Mouse (Mus musculus): ENCODE results near the gene Bach2.

Gene Bach2

DNA sequence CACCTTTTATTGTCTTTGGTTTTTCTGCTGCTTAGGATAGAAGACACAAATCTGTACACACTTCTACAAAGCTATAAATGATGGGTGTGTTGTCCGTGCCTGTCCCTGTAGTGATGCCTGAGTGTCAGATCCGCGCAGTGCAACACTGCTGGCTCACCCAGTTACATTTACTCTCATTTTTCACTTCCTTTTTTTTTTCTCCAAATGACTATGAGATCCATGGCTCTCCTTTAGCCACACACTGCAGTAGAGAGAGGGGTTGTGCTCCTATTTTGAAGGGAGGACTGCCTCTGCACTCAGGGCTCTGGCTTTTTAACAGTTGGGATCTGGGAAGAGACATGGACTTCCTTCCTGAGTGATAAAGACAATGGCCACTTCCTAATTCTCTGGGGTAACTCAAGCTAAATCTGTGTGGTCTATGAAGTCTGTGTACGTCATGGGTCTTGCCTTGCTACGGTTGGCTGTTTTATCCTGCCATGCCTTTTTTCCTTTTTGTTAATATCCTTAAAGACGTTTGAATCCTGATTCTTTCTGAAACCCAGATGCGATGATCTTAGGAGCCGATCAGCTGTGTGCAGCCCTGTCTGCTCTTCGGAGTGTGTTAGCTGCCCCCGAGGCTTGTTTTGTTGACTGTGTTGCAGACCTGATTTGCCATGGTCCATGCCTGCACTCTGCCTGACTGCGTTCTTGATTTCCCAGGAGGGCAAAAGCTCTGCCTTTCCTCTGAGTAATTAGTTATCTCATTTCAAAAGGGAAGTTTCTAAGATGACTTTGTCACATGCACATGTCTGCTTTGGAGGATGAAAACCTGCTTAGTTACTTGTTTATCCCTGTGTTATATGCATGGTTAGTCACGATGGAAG is 120.2 kb downstream of the Bach2 start:
- DNase-seq (ENCODE audit: low spot score in 2 of 2) = no peak

DNA sequence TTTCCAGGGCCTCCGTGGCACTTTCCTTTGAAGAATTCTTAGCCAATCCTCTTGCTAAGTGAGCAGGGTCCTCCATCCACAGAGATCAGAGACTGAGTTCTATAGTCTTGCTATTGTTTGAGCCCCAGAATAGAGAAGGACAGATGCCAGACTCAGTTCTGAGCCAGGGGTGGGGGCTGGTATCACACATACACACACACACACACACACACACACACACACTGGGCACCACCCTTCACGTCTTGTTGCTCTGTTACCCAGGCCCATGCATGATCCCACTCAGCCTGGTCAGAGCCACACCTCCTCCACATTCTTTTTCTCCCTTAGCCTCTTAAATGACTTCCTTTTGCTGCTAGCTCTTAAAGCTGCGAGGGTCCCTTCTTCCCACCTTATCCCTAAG is 121.0 kb downstream of the Bach2 start:
- no peak for DNase-seq (ENCODE audit: low spot score in 2 of 2)

DNA sequence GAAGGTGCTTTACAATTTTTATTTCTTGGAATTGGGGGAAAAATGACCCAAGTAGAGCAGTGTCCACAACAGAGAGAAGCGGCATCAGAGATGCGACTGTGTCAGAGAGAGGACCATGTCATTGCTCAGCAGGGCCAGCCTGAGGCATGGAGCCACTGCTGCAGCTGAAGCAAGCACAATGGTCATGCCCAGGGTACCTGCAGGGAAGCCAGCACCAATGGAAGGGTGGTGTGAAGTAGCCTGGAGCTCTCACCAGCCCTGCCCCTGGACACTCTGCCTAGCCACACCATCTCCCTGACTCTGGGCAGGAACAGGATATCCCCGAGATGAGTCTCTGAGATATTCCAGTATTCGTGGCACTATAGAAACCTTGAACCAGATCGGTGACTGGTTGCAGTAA is 121.9 kb downstream of the Bach2 start:
- no peak for DNase-seq (ENCODE audit: low spot score in 2 of 2)

DNA sequence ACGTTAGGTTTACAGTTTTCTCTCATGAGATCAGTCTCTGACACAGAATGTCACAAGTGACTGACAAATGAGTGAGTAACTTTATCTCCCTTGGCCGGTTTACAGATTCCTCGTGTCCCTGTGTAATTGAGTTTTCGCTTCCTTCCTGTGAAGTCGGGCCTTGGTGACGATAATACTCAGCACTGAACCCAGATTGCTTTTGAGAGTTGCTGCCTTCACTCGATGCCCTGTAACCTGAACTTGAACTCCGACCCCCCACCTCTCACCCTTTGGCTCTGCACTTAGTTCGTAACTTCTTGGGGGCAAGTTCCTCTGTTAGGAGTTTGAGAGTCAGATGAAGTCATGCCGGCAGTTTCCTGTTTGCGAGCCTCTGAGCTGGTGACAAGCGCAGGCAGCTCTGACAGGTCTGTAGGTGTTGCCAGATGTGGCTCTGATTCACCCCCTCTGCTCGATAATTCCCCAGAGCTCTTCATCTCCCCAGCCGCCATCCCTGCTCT is 124.9 kb downstream of the Bach2 start:
- peak in 1 of 2 experiments; percentile 43 for DNase-seq (ENCODE audit: low spot score in 2 of 2)

DNA sequence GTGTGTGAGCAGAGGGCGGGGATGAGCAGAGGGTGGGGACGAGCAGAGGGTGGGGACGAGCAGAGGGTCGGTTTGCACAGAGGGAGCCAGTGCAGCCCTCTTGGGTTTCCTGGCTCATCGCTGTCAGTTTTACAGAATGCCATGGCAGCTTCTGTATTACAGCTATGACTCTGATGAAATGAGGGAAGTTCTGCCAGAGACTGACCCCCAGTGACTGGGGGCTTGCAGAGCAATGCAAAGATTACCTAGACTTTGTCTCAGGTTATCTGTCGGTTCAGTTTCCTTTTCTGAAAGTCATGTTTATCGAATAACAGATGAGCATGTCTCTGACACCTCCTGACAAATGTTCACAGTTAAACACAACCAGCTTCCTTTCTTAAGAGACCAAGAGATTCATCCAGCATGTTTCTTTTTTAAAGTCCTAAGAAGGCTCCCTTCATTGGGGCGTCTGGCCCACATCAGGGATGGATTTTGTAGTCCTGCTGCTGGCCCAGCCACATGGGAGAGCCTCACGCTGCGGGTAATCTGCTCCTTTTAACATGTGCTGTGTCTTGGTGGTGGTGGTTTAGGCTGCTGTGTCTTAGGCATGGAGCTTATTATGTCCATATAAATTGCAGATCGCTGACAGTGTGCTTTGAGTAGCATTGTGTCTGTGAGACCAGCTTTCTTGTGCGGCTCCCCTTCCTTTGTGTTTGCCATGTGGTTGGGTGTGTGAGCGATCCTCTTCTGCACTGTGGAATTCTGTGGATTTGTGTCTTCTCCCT is 126.7 kb downstream of the Bach2 start:
- no peak for DNase-seq (ENCODE audit: low spot score in 2 of 2)

DNA sequence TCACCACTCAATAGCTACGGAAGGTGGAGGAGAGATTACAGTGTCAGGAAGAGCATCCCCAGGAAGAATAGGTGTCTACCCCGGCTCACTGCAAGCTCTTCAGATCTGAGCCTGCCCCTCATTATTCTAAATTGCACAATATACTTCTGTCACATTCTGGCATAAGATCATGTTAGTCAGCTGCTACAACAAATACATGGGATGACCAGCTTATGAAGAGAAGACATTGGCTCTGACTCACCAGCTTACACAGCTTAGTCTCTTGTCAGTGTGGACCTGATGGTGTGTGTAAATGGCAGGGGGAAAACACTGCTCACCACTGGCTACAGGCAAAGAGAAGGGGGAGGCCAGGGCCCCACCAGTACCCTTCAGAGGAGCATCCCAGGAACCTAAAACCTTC is 127.6 kb downstream of the Bach2 start:
- DNase-seq (ENCODE audit: low spot score in 2 of 2) = no peak

DNA sequence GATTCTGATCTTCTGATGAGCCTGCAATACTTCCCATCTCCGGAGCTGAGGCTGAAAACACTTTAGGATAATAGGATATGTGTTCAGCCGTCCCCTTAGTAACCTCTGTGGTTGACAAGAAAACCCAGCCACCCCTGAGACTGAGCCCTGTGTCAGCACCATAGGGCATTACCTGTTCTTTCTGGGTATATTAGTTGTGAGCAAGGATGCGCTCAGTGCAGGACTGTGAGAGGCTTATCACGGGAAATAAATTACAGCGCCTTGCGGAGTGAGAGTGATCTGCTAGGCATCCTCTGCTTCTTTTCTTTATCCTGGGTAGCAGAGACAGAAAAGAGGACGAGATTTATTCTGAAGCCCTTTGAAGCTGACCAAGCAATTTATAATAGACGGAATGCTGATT is 129.7 kb downstream of the Bach2 start:
- no peak for DNase-seq (ENCODE audit: low spot score in 2 of 2)

DNA sequence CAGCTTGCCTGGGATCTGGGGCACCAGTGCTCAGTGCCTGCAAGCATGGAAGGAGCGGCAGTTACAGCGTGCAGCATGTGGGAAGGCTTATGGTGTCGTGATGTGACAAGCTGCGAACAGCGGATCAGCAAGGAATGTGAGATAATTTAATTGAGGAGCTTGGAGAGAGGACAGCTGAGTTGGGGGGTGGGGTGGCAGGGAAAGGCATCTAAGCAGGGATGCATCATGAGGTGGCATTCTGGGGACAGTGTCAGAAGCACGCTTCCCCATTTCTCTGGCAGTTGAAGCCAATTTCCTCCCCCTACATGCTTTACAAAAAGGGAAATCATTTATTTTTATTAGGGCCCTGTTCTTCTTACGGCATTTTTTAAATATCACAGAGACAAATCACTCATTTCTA is 134.5 kb downstream of the Bach2 start:
- no peak for DNase-seq (ENCODE audit: low spot score in 2 of 2)

DNA sequence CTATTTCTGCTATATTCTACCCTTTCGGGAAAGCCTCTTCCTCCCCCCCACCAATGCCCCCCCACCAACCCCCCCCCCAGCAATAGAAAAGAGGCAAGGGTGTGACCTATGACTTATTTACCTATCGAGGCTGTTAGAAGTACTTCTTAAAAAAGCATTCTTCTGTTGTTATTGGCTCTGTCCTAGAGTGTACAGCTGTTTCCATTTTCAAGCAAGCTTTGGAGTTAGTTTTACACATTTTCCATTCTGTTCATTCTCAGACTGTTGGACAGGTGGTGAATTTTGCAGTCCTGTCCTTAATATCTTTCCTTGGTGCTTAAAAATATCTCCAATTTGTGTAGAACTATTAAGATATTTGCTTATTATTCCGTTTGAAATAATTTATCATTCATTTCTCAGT is 134.9 kb downstream of the Bach2 start:
- no peak for DNase-seq (ENCODE audit: low spot score in 2 of 2)

DNA sequence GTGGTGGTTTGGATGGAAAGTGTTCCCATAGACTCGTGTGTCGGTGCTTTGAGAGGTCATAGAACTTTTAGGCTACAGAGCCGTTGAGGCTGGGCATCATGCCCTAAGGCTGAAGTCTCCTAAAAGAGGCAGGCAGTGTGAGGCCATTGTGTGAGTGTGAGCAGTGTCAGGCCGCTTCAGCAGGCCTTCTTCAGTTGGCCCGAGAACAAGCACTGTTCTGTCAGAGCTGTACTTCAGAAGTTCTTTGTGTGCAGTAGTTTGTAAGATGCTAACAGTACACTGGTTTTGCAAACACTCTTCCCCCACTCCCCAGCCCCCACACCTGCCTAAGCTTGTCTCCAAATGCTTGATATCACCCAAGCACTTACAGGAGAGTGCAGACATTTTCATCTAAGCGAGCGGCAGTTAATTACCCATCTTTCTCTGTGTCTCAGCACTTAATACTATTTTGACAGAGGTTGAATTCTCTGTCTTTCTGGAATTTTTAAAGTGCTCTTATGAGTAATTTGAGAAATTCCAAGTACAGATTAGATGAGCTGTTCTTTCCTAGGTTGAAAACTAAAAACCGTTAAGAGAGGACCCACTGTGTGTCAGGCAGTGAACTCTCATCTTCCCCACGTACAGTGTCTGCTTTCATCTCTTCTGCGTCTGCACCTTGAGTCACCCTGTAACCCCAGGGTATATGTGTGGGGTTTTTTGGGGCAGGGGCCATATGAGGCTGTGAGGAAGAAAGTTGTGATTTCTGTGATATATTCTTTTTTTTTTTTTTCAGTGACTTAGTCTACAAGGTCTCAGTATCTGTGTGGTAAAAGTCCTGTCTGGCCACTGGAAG is 136.4 kb downstream of the Bach2 start:
- DNase-seq (ENCODE audit: low spot score in 2 of 2) = no peak

DNA sequence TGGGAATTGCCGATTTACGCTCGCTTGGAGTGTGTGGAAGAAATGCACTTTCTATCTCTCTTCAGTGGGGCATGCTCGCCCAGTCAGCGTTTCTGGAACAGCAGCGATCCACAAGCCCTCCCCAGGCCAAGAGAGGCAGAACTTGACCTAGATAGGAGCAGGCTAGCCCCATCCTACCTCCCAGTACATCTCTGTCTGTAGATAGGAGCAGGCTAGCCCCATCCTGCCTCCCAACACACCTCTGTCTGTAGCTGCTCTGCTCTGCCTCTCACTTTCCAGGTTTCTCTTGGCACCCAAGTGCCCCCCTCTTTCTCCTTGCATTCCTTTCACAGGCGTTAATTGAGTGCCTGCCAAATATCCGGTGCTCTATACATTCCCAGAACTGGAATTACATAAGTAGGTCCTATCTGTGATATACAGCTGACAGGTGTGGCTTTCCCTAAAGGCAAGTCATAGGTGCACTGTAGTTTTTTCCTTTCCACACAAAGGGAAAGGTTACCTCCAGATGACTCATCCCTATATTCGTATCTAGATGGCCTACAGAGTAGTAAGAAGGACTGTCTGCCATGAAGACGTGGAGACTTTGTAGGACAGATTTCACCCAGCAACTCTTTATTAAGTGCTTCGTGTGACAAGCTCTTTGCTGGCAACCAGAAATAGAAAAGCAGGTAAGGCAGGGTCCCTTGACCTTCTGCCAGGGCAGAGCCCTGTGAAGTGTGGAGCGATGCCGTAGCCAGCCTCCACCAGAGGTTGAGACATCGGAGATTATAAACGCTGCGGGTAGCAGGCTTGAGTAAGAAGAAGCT is 137.3 kb downstream of the Bach2 start:
- no peak for DNase-seq (ENCODE audit: low spot score in 2 of 2)

DNA sequence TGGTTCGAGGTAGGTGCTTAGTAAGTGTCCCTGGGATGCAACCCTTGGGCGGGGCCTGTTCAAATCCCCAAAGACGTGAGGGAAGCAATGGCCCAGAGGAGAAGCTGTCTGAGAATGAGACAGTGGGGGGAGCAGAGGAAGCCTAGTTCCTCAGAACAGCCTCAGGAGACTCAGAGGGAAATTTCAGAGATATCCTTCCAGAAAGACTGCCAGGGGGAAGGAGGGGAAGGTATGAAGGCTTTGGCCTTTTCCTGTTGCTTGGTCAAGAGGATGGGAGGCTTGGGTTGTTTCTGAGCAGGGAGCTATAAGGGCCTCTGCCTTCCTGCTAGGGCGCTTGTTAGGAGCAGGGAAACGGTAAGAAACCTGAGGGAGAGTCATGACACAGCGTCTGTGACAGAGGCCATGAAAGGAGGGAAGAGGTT is 137.9 kb downstream of the Bach2 start:
- no peak for DNase-seq (ENCODE audit: low spot score in 2 of 2)

DNA sequence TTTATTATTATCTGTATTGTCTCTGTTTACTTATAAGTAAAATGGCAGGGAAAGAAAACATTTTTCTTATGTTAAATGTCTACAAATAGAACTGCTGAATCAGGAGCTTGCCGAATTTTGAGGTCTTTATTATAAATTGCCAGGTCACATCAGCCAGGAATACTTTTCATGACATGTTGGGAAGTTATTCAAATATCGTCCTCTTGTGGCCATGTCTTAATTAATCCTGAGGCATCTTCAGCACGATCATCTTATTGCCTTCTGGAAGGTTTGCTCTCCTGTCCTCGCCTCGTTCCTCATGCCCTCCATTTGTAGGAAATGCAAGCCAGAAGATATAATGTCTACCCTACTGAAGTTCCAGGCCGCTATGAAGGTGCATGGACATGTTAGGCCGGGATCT is 140.5 kb downstream of the Bach2 start:
- DNase-seq (ENCODE audit: low spot score in 2 of 2) = no peak

DNA sequence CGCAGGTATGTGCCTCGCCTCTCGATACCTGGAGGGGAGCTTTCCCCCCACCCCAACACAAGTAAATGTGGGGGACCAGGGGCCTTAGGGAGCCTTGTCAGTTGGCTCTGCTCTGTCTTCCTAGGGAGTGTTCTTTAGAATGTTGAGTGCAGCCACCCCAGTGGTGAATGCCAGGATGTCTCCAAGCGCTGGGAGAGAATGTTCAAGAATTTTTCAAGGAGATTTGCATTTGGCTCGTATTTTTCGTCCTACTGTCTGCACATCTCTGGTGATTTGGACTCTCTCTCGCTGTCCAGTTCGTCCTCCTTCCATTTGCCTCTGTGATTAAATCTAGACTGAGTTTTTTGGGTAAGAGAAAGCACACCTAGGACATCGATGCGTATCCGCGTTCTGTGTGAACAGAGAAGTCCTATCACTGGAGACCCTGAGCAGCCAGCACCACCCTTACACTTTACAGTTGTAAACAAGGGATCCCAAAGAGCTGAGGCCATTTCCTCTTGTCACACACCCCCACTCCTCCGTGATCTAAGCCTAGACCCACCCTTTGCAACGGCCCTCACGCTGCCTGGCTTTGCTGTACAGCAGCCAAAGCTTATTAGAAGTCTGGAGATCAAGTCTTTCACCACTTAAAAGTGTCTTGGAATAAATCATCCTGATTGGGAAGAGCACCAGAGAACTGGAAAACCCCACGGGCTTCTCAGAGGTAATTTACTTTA is 143.2 kb downstream of the Bach2 start:
- DNase-seq (ENCODE audit: low spot score in 2 of 2) = no peak

DNA sequence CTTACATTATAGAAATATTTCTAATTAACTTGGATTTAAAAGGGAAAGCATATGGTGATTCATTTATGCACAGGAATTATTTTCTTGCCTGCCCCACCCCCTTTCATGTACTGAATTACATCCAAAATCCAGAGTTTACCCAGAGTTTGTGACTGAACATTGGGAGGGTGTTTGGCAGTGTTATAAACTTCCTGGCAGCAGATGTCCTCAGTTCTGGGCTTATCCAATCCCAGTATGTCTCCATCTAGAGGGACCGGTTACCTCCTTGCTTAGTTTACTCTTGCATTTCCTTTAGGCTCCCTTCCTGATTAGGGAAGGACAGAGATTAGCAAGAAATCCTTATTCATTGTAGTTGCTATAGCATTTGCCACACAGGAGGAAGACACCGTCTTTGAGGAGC is 146.5 kb downstream of the Bach2 start:
- DNase-seq (ENCODE audit: low spot score in 2 of 2) = no peak

DNA sequence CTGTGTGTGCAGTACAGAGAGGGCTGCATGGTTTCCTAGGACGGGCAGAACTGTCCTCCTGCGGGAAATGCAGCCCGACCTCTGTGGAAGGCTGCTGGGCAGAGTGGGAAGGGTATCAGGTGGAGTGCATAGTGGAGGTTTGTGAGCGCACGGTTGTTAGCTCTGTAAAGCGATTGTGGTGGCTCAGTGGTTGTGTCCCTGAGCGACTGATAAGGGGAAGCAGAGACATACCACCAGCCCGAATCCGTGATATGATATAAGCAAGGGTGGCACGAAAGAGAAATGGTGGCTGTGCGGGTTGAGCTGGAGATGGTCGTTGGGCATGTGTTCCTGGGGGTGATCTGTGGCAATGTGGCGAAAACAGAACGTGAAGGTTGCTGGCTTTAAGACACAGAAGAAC is 147.0 kb downstream of the Bach2 start:
- DNase-seq (ENCODE audit: low spot score in 2 of 2) = no peak

DNA sequence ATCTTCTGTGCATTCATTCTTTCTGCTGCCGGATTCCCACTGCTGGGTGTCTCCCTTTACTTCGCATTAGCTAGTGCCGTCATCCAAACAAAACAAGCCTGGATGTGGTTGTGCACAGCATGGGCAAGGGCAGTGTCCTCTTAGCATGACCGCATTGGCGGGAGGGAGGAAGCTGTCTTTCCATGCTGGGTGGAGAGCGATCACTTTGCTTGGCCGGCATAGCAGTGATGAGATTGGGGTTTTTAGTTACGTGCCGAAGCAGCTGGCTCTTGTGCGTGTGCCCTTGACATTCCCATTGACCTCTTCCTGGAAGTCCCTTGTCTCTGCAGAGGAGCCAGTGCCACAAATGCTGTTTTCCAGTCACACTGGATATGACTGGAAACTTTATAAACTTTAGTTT is 147.7 kb downstream of the Bach2 start:
- no peak for DNase-seq (ENCODE audit: low spot score in 2 of 2)

DNA sequence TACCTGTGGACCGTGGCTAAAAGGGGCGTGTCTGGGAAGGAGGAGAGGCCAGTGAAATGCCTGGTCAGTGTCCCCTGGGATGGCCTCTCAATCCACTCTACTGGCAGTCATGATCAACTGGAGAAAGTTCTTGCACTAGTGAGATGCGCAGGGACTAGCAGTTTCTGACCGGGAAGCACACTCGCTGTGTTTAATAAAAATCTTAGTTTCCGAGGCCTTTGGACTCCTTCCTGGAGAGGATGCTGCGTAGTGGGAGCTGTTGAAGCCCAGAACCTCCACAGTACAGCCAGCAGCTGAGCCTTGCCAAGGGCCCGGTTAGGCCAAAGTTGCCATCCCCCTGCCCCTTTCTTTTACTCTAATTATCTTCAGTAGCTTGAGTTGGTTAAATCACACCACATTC is 148.3 kb downstream of the Bach2 start:
- DNase-seq (ENCODE audit: low spot score in 2 of 2) = no peak

DNA sequence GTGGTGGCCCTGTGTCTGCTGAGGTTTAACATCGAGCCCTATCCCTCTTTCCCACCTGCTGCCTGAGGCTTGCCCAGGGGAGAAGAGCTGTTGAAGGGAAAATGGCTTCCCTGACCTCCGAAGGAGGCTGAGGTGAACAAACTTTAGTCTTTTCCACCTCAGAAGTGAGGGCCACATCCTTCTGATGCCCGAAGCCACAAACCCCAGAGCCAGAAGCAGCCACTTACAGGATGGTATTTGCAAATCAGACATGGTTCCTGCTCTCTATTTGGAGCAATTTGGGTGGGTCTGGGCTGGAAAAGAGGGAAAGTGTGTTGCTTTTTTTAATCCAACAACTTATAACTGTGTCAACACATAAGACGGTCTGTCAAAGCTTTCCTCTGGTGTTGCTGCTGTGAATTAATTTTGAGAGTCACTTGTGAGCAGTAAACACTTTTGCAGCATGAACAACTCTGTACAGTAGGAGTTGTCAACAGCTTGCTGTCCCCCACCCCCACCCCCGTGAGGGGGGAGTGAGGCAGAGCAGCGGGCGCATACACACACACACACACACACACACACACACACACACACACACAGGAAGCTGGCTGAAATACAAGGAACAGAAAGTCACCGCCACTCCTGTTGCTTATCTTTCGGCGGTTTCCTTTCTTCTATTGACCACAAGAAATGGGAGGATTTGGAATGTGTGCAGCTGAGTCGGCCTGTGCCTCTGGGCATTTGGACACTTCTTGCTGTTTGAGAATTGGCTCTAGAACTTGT is 149.1 kb downstream of the Bach2 start:
- DNase-seq (ENCODE audit: low spot score in 2 of 2) = peak in 1 of 2 experiments; percentile 70

DNA sequence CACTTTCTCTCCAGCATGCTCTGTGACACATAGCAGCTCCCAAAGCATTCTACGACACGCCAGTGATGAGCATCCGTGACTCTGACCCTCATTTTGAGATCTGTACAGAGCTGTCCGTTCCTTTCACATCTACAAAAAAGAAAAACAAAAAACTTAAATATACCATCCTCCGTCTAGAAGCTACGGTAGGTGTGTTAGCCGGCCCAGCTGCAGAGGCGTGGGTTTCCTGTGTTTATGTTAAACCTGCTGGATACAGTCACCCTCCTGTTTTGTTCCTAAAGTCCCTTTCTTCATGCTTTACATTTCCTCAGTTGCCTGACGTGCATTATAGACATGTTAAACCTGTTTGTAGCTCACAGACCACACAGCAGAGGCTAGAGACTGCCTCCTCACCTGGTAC is 150.0 kb downstream of the Bach2 start:
- no peak for DNase-seq (ENCODE audit: low spot score in 2 of 2)

Data from spleen, postnatal 10 days (tissue).